Mouse (Mus musculus) liver, adult 2 months (tissue): ENCODE results near the gene Prr7.

Experiments
- CTCF ChIP-seq: fragments of 200-500 bp; IDR thresholded peaks from 2 replicates; pipeline ENCODE4 v1.5.1; 2011; ENCODE audit warnings: low read depth, low read length, control low read depth
- POLR2A ChIP-seq: fragments of 200-500 bp; IDR thresholded peaks from 2 replicates; pipeline ENCODE4 v1.6.1; 2011; ENCODE audit warnings: low read length, control low read depth; ENCODE audit not compliant: insufficient read depth; ENCODE audit errors: extremely low read depth

GRCm38 (mm10) chr13:55444937-55445315, 19.1 kb upstream of the Prr7 start, which contains the start of gene Grk6:
- TF ChIP-seq CTCF (no peak), POLR2A (no peak)
